Mouse (Mus musculus): ENCODE data around the gene Ppp2r3a. TPM values are rescaled to one million over a fixed set of nuclear protein-coding genes. Genes with fewer than 3 reads are reported as not detected.

The Ppp2r3a gene
- 100 to 1,000 TPM; 162 to 209 TPM for total RNA-seq (2021)
- long read RNA-seq, experiment 1, full-length matches to known transcripts, result 47 of 70 reads
- long read RNA-seq, experiment 1, partial matches to known transcripts, result 10 of 70 reads
- long read RNA-seq, experiment 1, other reads (novel, unspliced or antisense), result 13 of 70 reads
- long read RNA-seq, experiment 2, full-length matches to known transcripts, result 45 of 68 reads
- long read RNA-seq, experiment 2, partial matches to known transcripts, result 14 of 68 reads
- long read RNA-seq, experiment 2, other reads (novel, unspliced or antisense), result 9 of 68 reads

DNA sequence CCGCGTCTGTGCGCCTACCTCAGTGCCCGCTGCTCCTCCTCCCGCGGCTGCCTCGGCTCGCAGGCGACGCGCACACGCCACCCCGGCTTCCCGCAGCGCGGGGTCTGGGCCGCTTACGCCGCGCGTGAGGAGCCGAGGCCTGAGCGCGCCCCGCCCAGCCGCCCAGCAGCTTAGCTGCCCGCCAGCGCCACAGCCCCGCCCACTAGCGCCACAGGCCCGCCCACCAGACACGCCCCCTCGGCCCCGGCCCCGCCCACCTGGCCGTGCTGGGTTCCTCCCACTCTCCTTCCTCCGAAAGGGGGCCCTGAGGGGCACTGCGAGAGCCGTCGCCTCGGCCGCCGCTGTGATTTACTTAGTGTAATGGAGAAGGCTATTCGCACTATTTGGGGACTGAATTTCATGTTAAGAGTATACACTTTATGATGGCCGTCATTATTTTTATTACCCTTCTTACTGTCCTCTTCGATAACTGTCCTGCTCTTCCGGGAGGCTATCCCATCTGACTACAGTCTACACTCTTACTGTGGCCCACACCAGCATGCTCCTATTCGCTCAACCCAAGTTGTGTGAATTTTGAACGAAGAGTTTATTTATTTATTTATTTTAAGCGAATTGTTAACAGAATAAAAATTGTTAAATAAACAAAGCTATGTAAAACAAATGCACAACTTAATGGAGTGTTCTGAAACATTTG is at the start of gene Ppp2r3a:
Gene Ppp2r3a (minus strand): TSS at position 152 of the 694 bp plus-strand sequence.
- DNase-seq, result peak; percentile 98
- Histone ChIP-seq H3K4me3 (peak within 1 kb of the TSS; percentile 95), H3K27ac (peak within 1 kb of the TSS; percentile 99)
- intact Hi-C loops (cut with DNase I), result loop anchor here (2.0 to 5.0 kb wide), 2 partner anchors 51 to 69 kb away; no protein-coding TSS in a partner anchor
- TF ChIP-seq CTCF (IDR thresholded peaks at IDR 0.05), result peak; percentile 28

- H3K27ac ChIP-seq, result no peak overlapping the region
- no peak for DNase-seq
- no peak for TF ChIP-seq CTCF (IDR thresholded peaks at IDR 0.05)
- no peak overlapping the region for H3K4me3 ChIP-seq
- intact Hi-C loops (cut with DNase I), result no loop called here
Measured at GRCm38 (mm10) chr9:101300441-101300935, 48.9 kb upstream of the Ppp2r3a start.

DNA sequence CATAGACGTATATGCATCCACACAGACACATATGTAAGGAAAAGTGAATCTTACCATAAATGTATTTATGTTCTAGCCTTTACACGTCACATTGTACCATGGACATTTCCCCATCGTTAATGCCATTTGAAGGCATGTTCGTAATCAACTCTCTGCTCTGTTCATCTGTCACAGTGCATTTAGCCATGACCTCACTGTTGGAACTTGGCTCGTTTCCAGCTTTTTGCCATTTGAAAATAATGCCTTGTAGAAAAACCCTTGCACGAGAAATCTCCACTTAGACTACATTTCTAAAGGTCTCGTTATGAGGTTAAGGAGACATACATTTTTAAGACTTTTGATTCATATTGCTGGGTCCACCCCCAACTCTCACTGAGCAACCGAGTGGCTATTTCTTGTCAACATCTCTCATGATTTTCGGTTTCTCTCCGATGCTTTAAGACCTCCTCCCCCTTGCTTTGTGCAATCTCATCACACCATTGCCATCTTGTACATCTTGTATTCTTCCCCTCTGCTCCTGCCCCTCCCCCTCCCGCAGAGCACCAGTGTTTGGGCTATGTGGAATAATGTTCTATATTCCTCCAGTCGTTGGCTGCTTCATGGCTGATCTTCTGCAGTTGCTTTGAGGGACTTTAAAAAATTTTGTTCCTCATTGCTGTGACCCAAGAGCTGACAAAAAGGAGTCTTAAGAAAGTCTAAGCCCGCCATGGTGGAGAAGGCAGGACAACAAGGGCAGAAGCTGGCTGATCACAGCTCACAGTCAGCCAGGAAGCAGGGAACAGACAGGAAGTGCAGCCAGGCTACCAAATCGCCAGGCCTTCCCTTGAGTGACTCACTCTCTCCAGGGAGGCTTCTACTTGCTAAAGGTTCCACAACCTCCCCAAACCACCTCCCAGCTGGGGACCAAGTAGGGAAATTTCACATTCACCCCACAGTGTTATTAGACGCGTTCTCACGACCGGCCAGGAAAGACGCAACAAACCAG is 40.4 kb upstream of the Ppp2r3a start:
- no peak overlapping the region for H3K4me3 ChIP-seq
- no peak for DNase-seq
- TF ChIP-seq CTCF (IDR thresholded peaks at IDR 0.05), result no peak
- intact Hi-C loops (cut with DNase I), result no loop called here
- no peak overlapping the region for H3K27ac ChIP-seq

- intact Hi-C loops (cut with DNase I), result no loop called here
- no peak overlapping the region for H3K27ac ChIP-seq
- no peak for DNase-seq
- no peak overlapping the region for H3K4me3 ChIP-seq
- no peak for TF ChIP-seq CTCF (IDR thresholded peaks at IDR 0.05)
Measured at GRCm38 (mm10) chr9:101290876-101291275, 39.3 kb upstream of the Ppp2r3a start.

- intact Hi-C loops (cut with DNase I), result no loop called here
Measured at GRCm38 (mm10) chr9:101289750-101290149, 38.2 kb upstream of the Ppp2r3a start.

DNA sequence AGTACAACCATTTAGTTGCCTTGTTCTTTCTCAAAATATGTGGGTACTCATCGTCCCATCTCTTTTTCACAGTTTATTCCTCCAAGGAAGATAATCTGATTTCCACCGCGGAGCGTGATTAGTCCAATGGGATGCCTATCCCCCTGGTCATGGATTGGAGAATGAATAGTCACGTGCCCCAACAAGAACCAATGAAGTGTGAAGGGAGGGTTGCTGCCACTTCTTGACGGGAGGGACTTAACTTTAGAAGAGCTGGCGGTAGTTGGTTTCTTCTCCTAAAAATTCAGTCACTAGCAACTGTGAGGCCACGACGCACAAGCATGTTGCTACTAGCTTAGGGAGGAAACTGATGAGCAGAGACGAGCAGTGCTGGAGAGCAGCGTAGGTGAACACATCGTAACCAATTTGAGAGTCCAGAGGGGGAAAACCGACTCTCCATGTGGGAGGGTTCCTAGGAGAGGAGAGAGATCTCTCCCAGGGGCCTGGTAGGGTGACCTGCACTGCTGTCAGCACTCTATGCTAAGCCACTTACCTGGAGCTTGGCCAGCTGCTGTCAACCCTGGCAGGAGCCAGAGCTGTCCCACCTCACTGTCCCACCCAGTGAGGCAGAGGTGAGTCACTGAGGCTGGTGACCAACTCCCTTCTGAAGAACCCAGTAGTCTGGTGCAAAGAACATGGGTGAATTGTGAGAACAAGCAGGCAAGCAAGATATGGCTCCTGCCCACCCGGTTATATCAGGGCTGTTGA is 37.5 kb upstream of the Ppp2r3a start:
- H3K27ac ChIP-seq, result no peak overlapping the region
- TF ChIP-seq CTCF (IDR thresholded peaks at IDR 0.05), result no peak
- intact Hi-C loops (cut with DNase I), result no loop called here
- DNase-seq, result no peak
- no peak overlapping the region for H3K4me3 ChIP-seq

More at GRCm38 (mm10) chr9:101289750-101290149, 38.2 kb upstream of the Ppp2r3a start:
- no peak for DNase-seq
- no peak for TF ChIP-seq CTCF (IDR thresholded peaks at IDR 0.05)
- H3K27ac ChIP-seq, result no peak overlapping the region
- H3K4me3 ChIP-seq, result no peak overlapping the region

DNA sequence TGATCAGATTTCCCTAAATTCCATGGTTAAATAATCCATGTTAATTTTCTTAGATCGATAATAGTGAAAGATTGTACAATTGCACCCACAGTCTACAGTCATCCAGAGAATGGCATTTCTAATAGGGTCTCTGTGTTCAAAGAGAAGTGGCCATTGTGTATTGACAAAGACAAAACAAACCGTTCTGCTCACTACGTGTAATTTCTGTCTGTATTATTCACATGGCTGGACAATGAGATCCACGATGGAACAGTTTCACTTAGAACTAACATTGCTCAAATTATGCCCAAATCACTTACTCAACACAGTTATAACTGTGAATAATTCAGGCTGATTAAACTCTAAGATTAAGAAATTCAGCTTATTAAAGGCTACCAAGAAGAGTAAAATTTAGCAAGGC is 35.2 kb upstream of the Ppp2r3a start:
- intact Hi-C loops (cut with DNase I), result no loop called here
- Histone ChIP-seq H3K27ac (no peak overlapping the region), H3K4me3 (no peak overlapping the region)
- DNase-seq, result no peak
- TF ChIP-seq CTCF (IDR thresholded peaks at IDR 0.05), result no peak

DNA sequence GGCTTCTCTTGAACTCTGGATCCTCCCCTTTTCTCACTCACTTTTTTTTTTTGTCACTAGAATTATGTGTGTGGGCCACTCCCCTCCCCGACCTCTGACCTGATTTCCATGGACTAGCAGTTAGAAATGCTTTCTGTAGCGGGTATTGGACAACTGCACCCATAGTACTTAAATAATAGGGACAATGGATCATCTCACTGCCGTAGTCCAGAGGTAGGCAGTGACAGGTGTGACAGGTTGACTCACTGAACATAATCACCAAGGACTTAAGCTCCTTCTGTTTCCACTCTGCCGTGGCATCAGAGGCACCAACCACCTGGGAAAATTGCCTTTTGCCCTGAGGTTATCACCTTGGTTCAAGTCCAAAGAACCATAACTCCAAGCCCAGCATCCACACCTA is 32.5 kb upstream of the Ppp2r3a start:
- intact Hi-C loops (cut with DNase I), result no loop called here
- no peak for TF ChIP-seq CTCF (IDR thresholded peaks at IDR 0.05)
- DNase-seq, result no peak
- H3K4me3 ChIP-seq, result no peak overlapping the region
- H3K27ac ChIP-seq, result no peak overlapping the region

DNA sequence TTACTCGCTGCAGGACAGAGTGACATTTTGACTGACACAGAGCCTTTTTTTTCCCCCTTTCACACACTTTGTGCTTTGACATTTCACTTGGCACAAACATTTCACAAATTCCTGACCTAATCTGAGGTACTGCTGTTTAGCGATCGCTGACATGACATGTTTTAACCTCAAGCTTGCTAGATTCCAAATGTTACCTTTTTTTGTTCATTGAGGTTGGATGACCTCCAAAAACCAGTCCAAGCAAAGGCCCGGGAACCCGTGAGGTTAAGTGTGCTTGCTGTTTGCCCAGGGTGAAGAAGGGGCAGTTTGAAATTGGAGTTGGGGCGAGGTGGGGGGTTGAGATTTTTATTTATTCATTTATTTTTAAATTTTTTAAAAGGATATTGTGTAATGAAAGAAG is 31.1 kb upstream of the Ppp2r3a start:
- DNase-seq, result no peak
- no peak for TF ChIP-seq CTCF (IDR thresholded peaks at IDR 0.05)
- intact Hi-C loops (cut with DNase I), result no loop called here
- Histone ChIP-seq H3K4me3 (no peak overlapping the region), H3K27ac (no peak overlapping the region)

- Histone ChIP-seq H3K4me3 (no peak overlapping the region), H3K27ac (no peak overlapping the region)
- intact Hi-C loops (cut with DNase I), result no loop called here
- DNase-seq, result no peak
- no peak for TF ChIP-seq CTCF (IDR thresholded peaks at IDR 0.05)
Measured at GRCm38 (mm10) chr9:101281906-101282305, 30.3 kb upstream of the Ppp2r3a start.

- no peak for TF ChIP-seq CTCF (IDR thresholded peaks at IDR 0.05)
- intact Hi-C loops (cut with DNase I), result no loop called here
- H3K4me3 ChIP-seq, result no peak overlapping the region
- no peak overlapping the region for H3K27ac ChIP-seq
- no peak for DNase-seq
Measured at GRCm38 (mm10) chr9:101281326-101281725, 29.7 kb upstream of the Ppp2r3a start.

GRCm38 (mm10) chr9:101280867-101281266 is 29.3 kb upstream of the Ppp2r3a start:
- intact Hi-C loops (cut with DNase I), result no loop called here
- Histone ChIP-seq H3K27ac (no peak overlapping the region), H3K4me3 (no peak overlapping the region)
- DNase-seq, result peak; percentile 39
- TF ChIP-seq CTCF (IDR thresholded peaks at IDR 0.05), result no peak
